Mouse (Mus musculus) CH12.LX (cell line): ENCODE data around the gene Bend4. TPM values are rescaled to one million over a fixed set of nuclear protein-coding genes. Genes with fewer than 3 reads are reported as not detected.

ENCODE experiments used
- DNase-seq: peaks from one replicate; pipeline ENCODE4 v3.0.0-alpha.2; 2013; ENCODE audit errors: extremely low read depth
- H3K27ac ChIP-seq: 2 replicates; pipeline ENCODE4 v1.5.1; 2012; ENCODE audit warnings: low read depth, mild to moderate bottlenecking, control low read depth, moderate library complexity; ENCODE audit not compliant: insufficient read depth
- H3K27me3 ChIP-seq: replicated peaks from 2 replicates; pipeline ENCODE3; 2012; ENCODE audit warnings: inconsistent platforms
- H3K36me3 ChIP-seq, 2 experiments: replicated peaks in 1 of 2; 2 replicates each; pipeline versions ENCODE3 to v1.6.1; 2012; ENCODE audit warnings: inconsistent platforms in 1 of 2, low read length in 1 of 2, mild to moderate bottlenecking in 1 of 2, mixed read lengths in 1 of 2, moderate library complexity in 1 of 2; ENCODE audit not compliant: control insufficient read depth in 1 of 2, insufficient read depth in 1 of 2
- H3K4me1 ChIP-seq, 2 experiments: 2 replicates each; pipeline ENCODE4 v1.6.1; 2012; ENCODE audit warnings: inconsistent platforms in 1 of 2, moderate library complexity in 1 of 2; ENCODE audit not compliant: insufficient read depth in 2 of 2, control insufficient read depth in 1 of 2
- H3K4me2 ChIP-seq: 2 replicates; pipeline ENCODE4 v1.6.1; 2012; ENCODE audit warnings: low read depth, mild to moderate bottlenecking, control low read depth; ENCODE audit not compliant: poor library complexity, insufficient read depth, severe bottlenecking
- H3K4me3 ChIP-seq, 3 experiments: fragments of 150-350 bp in 1 of 3; sonication (generic) in 1 of 3; replicated peaks in 1 of 3; 2 replicates each; pipeline versions ENCODE3 to v1.5.1; 2011 to 2012; ENCODE audit warnings: low read depth in 2 of 3, low read length in 2 of 3, mild to moderate bottlenecking in 2 of 3, moderate library complexity in 2 of 3, control low read depth in 1 of 3, improper control_type of control experiment in 1 of 3, inconsistent platforms in 1 of 3, mixed read lengths in 1 of 3; ENCODE audit not compliant: poor library complexity in 1 of 3
- H3K79me2 ChIP-seq: replicated peaks from 2 replicates; pipeline ENCODE4 v1.6.1; 2012; ENCODE audit warnings: mild to moderate bottlenecking, moderate library complexity; ENCODE audit not compliant: control insufficient read depth, poor library complexity, insufficient read depth, severe bottlenecking; ENCODE audit errors: extremely low read depth
- H3K9ac ChIP-seq: 2 replicates; pipeline ENCODE4 v1.6.1; 2012; ENCODE audit warnings: low read depth, mild to moderate bottlenecking, control low read depth, moderate library complexity; ENCODE audit not compliant: insufficient read depth
- H3K9me3 ChIP-seq: replicated peaks from 2 replicates; pipeline ENCODE3; 2012; ENCODE audit warnings: low read length, inconsistent platforms, mixed read lengths
- CHD1 ChIP-seq: IDR thresholded peaks from 2 replicates; pipeline ENCODE4 v1.6.1; 2012; ENCODE audit warnings: low read depth, low read length, improper control_type of control experiment, inconsistent platforms
- CHD2 ChIP-seq: IDR thresholded peaks from 2 replicates; pipeline ENCODE4 v1.6.1; 2011; ENCODE audit warnings: low read length, improper control_type of control experiment
- CTCF ChIP-seq, 2 experiments: IDR thresholded peaks in 1 of 2; conservative IDR thresholded peaks in 1 of 2; 2 replicates each; pipeline ENCODE4 v1.5.1; 2011 to 2012; ENCODE audit warnings: low read depth in 2 of 2, low read length in 2 of 2, improper control_type of control experiment in 1 of 2, inconsistent platforms in 1 of 2, mild to moderate bottlenecking in 1 of 2, moderate library complexity in 1 of 2
- EP300 ChIP-seq: IDR thresholded peaks from 2 replicates; pipeline ENCODE4 v1.6.1; 2011; ENCODE audit warnings: low read length, improper control_type of control experiment
- GABPA ChIP-seq: IDR thresholded peaks from 2 replicates; pipeline ENCODE4 v1.6.1; 2012; ENCODE audit warnings: low read depth, low read length, improper control_type of control experiment, inconsistent platforms; ENCODE audit not compliant: insufficient replicate concordance
- JUN ChIP-seq: IDR thresholded peaks from 2 replicates; pipeline ENCODE4 v1.6.1; 2011; ENCODE audit warnings: low read depth, mild to moderate bottlenecking, low read length, improper control_type of control experiment, moderate library complexity; ENCODE audit not compliant: insufficient read depth
- MAX ChIP-seq: IDR thresholded peaks from 2 replicates; pipeline ENCODE4 v1.6.1; 2011; ENCODE audit warnings: low read length, improper control_type of control experiment
- MEF2A ChIP-seq: IDR thresholded peaks from 2 replicates; pipeline ENCODE4 v1.6.1; 2014; ENCODE audit warnings: low read depth, mild to moderate bottlenecking, inconsistent platforms, low read length, improper control_type of control experiment, borderline replicate concordance
- MXI1 ChIP-seq: IDR thresholded peaks from 2 replicates; pipeline ENCODE4 v1.6.1; 2011; ENCODE audit warnings: mild to moderate bottlenecking, low read depth, low read length, improper control_type of control experiment
- NRF1 ChIP-seq: IDR thresholded peaks from 2 replicates; pipeline ENCODE4 v1.6.1; 2014; ENCODE audit warnings: low read depth, mild to moderate bottlenecking, inconsistent platforms, low read length, improper control_type of control experiment, moderate library complexity
- POLR2A ChIP-seq: IDR thresholded peaks from 2 replicates; pipeline ENCODE4 v1.6.1; 2011; ENCODE audit warnings: low read depth, mild to moderate bottlenecking, improper control_type of control experiment, low read length
- POLR2AphosphoS2 ChIP-seq: IDR thresholded peaks from 2 replicates; pipeline ENCODE4 v1.6.1; 2011; ENCODE audit warnings: low read depth, low read length, improper control_type of control experiment
- RAD21 ChIP-seq: IDR thresholded peaks from 2 replicates; pipeline ENCODE4 v1.6.1; 2011; ENCODE audit warnings: low read depth, mild to moderate bottlenecking, low read length, improper control_type of control experiment, moderate library complexity
- TCF12 ChIP-seq: IDR thresholded peaks from 2 replicates; pipeline ENCODE4 v1.6.1; 2014; ENCODE audit warnings: low read depth, mild to moderate bottlenecking, inconsistent platforms, low read length, improper control_type of control experiment
- USF1 ChIP-seq: IDR thresholded peaks from 2 replicates; pipeline ENCODE4 v1.6.1; 2014; ENCODE audit warnings: low read depth, mild to moderate bottlenecking, inconsistent platforms, low read length, improper control_type of control experiment
- ZC3H11A ChIP-seq: IDR thresholded peaks from 2 replicates; pipeline ENCODE4 v1.6.1; 2012; ENCODE audit warnings: low read depth, mild to moderate bottlenecking, inconsistent platforms, low read length, improper control_type of control experiment
- ZKSCAN1 ChIP-seq: IDR thresholded peaks from 2 replicates; pipeline ENCODE4 v1.6.1; 2012; ENCODE audit warnings: low read depth, inconsistent platforms, low read length, improper control_type of control experiment, borderline replicate concordance
- ZMIZ1 ChIP-seq: IDR thresholded peaks from 2 replicates; pipeline ENCODE4 v1.6.1; 2012; ENCODE audit warnings: low read depth, mild to moderate bottlenecking, inconsistent platforms, low read length, improper control_type of control experiment
- dilution Hi-C: fragments of 300-500 bp; cut with MboI; formaldehyde crosslinking; loops from 2 replicates; pipeline ENCODE4 v1.14.3; 2020; ENCODE audit warnings: low sequenced_read_pairs; ENCODE audit not compliant: extremely low pct_unique_long_range_greater_than_20kb, extremely low pct_ligation_motif_present
- in situ Hi-C: fragments of 300-500 bp; cut with MboI; formaldehyde crosslinking; loops from 3 replicates; pipeline ENCODE4 v1.14.3; 2019; ENCODE audit warnings: low sequenced_read_pairs, low pct_ligation_motif_present, low pct_unique_long_range_greater_than_20kb, mixed read lengths
- polyA plus RNA-seq: library from polyadenylated mRNA; unstranded; fragments of >175 nt; gene quantifications from 2 replicates; pipeline ENCODE4 v1.2.1, GENCODE M21; 2012; ENCODE audit warnings: low read depth; ENCODE audit not compliant: insufficient read length
- total RNA-seq, 2 experiments: library from RNA; depleted of rRNA; stranded (reverse); fragments of 300-350 nt in 1 of 2; fragments of >200 nt in 1 of 2; gene quantifications; 2 replicates each; pipeline ENCODE4 v1.2.3; 2012 to 2014

The Bend4 gene
- total and polyA plus RNA-seq, 3 experiments = 0.06 TPM; not detected in 2

GRCm38 (mm10) chr5:67423963-67424362 is 4.1 kb downstream of the Bend4 start:
- Histone ChIP-seq H3K4me1 (peaks cover 7 to 19% of the 10 kb centered on the region in 2 experiments), H3K9me3 (peaks cover 14% of the 10 kb centered on the region), H3K36me3 (no peaks in the 10 kb centered on the region), H3K27me3 (no peaks in the 10 kb centered on the region), H3K27ac (no peak overlapping the region), H3K9ac (no peak overlapping the region), H3K79me2 (no peaks in the 10 kb centered on the region), H3K4me3 (no peak overlapping the region), H3K4me2 (no peak overlapping the region)
- TF ChIP-seq JUN (no peak), POLR2A (no peak), ZC3H11A (no peak), MEF2A (no peak)
- no peak for DNase-seq
- in situ Hi-C loops (no loop called here), dilution Hi-C loops (no loop called here)

- no peaks in the 10 kb centered on the region for H3K27me3 ChIP-seq
- DNase-seq = no peak
- H3K9me3 ChIP-seq = peaks cover 14% of the 10 kb centered on the region
- dilution Hi-C loops = no loop called here
- no peak overlapping the region for H3K4me3 ChIP-seq
- in situ Hi-C loops = no loop called here
- H3K4me2 ChIP-seq = no peak overlapping the region
- no peaks in the 10 kb centered on the region for H3K36me3 ChIP-seq
- peaks cover 7 to 25% of the 10 kb centered on the region in 2 experiments for H3K4me1 ChIP-seq
- H3K79me2 ChIP-seq = no peaks in the 10 kb centered on the region
- H3K27ac ChIP-seq = no peak overlapping the region
- no peak overlapping the region for H3K9ac ChIP-seq
- TF ChIP-seq CHD2 = no peak
- TF ChIP-seq CHD1 = no peak
- no peak for TF ChIP-seq ZKSCAN1
- no peak for TF ChIP-seq JUN
- no peak for TF ChIP-seq TCF12
- TF ChIP-seq CTCF (conservative IDR thresholded peaks at IDR 0.05 in 1 of 2, IDR thresholded peaks at IDR 0.05 in 1 of 2; ENCODE audit: low read depth in 2 of 2, low read length in 2 of 2) = no peak
- no peak for TF ChIP-seq RAD21
- no peak for TF ChIP-seq MEF2A
- no peak for TF ChIP-seq GABPA
- no peak for TF ChIP-seq EP300
- TF ChIP-seq ZMIZ1 = no peak
- no peak for TF ChIP-seq MXI1
- no peak for TF ChIP-seq NRF1
- no peak for TF ChIP-seq USF1
- no peak for TF ChIP-seq MAX
- TF ChIP-seq POLR2AphosphoS2 = no peak
These were observed 4.8 kb downstream of the Bend4 start for GRCm38 (mm10) chr5:67423326-67423725.
